Mouse (Mus musculus): ENCODE data around the gene Rcan1.

Rcan1 gene

DNA sequence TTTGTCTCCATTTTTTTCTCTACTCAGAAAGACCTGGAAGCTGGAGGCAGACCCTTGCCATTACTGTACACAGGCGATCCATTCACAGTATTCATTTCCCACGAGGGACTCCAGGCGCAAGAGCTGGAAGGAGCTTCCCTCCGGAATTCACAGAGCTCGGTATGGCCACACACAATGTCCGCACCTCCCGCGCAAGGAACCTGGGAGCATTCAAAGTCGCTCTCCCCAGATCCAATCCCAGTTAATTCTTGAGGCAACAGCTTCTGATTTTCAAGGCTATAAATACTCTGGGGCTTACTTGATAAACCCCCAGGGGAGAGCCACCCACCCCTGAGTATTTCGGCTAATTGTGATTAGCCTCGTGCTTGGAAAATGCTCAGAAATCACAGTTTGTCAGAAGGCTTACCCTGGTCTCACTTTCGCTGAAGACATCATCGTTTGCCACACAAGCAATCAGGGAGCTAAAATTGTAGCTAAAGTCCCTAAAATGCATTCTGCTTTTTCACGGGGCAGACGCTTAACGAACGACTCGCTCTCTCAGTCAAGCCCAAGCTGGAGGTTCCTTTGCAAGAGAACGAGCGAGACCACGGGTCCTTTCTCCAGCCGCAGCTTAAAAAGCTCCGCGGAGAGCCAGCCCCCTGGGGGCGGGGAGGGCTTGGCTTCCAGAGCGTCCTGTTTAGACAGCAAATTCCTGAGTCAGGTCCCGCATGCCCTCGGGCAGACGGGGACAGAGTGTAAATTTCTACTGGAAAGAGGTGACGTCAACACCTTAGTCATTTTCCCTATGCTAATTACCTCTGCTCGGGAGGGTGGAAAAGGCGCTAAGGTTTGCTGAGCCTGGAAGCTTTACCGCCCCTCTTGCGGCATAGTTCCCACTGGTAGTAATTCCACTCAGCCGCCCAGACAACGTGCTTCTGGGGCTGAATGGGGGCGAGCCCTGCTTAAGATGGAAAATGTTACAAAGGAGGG, 70.9 kb downstream of the Rcan1 start:
- DNase-seq (ENCODE audit: low spot score) = no peak

DNA sequence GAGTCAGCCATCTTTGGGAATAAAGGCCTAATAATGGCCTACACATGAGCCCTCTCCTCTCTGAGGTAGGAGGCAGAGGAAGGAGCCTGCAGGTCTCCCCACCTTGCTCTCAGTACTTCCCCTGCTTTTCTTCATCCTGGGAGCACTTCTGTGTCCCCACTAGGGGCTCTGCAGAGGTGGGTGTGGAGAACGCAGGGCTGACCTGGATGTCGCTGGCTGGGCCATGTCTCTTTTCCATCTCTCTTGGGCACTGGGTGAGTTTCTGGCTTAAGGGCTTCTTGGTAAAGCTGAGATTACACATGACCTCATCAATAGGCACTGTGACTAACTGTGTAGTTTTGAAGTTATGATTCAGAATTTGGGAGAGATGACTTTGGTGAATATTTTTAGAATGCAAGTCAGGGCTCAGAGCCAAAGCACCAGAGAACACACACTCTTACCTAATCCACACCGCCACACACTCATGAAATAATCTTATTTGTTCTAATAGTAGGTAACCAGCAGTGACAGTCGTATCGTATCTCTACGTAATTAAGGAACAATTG, 72.0 kb downstream of the Rcan1 start:
- no peak for DNase-seq (ENCODE audit: low spot score)

DNA sequence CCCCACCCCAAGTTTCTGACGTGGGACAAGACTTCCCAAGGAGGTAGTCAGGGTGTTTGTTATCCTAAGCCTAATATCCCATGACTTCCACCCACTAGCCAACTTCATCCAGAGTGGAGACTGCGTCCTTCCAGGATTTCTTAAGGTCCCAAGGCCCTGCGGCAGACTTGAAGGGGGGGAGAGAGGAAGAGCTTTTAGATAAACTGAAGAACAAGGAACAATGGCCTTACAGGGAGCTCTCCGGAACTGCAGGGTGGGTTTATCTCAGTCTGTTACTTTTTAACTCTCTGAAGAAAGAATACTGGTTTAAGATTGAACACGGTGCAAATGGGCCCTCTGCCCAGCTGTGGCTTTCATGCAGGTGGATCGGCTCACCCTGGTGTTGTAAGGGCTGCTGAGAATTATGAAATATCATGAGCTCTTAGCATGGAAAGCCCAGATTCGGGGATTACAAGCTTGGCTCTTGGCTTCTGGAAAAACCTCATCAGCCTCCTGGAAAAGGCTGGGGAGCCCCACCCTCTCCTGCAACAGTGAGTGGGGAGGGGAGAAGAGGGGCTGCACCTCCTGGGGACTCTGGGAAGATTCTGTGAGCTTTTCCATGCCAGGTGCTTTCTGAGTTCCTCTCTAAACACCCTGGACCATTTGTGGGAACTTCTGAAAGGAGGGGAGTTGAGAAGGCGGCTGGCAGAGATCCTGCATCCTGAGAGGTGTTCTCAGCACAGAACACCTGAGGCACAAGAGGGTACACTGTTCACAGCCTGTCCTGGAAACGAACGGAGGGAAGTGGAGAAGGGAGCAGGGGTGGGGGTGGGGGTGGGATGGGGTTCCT, 72.7 kb downstream of the Rcan1 start:
- DNase-seq (ENCODE audit: low spot score) = no peak

DNA sequence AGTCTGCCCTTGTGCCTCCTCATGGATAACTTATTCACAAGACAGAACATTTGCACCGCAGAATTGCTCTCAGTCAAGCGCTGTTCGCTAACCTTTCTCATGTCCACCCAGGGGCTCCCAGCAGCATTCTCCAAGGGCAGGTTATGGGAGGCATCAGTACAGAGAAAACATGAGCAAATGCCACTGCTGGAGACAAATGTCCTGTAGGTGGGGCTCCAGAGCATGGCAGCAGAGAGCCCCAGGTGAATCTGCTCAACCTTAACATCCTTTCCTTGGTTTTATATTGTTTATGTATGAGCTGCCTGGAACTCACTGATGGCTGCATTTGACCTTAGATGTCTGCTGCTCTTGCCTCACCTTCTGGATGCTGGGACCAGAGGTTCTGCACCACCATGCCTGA, 76.9 kb downstream of the Rcan1 start:
- DNase-seq (ENCODE audit: low spot score) = no peak

DNA sequence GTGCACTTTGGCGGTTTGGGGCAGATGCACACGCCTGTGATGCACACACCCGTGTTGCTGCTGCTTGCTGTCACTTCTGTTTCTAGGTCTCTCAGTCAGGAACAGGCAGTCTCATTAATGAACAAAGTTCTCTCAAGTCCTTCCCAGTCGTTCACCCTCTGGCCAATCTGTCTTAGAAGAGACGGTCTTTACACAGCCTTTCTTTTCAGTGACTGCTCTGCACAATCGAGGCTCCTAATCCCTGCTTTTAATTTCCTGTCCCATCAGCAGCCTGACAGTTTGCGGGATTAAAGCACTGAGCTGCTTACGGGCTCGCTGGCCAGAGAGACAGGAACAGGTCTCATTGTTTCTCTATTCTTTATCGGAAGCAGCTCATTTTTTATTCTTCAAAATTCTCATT, 83.0 kb downstream of the Rcan1 start:
- no peak for DNase-seq (ENCODE audit: low spot score)

DNA sequence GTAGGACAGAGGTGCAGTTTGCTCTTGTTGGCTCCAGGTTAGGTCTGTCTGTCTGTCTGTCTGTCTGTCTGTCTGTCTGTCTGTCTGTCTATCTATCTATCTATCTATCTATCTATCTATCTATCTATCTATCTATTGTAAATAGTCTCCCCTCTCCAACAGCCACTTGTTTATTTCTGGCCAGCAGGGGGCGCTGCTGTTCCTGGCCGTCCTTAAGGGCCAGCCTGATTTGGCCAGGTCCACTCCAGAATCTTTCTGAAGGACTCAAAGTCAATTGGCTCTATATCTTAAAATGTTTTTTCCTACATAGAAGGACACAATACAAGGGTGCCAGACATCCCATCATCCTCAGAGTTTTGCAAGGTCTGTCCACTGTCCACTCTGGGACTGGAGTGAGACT, 85.6 kb downstream of the Rcan1 start:
- DNase-seq (ENCODE audit: low spot score) = peak; percentile 7

DNA sequence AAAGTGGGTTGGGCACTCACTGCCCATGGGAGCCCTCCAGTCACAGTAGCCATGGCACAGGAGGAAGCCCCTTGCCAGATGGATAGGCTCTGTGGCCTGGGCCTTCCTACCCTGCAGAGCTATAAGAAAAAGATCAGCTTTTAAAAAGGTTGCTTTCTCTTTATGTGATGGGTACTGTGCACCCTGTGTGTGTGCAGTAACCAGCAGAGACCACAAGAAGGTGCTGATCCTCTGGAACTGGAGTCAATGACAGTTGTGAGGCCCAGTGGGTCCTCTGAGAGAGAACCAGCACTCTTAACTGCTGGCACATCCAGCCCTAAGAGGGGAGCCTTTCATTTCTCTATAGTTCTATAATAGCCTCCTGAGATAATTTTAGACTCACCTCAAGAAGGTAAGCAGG, 87.3 kb downstream of the Rcan1 start:
- DNase-seq (ENCODE audit: low spot score) = no peak

DNA sequence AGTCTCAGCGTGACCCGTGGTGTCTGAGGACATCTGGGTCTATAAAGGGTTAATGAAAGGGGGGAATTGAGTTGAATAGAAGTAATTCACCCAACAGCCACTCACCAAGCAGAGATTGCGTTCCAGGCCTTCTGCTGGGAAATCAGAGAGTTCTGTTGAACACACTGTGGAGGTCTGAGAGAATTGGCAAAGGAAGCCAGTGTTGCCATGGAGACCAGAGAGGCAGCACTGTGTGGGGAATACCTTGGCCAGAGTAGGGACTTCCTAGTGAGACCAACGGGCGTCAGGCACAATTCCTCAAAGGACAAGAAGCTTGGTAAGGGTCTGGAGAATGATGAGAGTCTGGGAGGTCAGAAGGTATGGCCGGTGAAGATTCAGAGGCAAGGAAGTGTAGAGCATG, 88.2 kb downstream of the Rcan1 start:
- DNase-seq (ENCODE audit: low spot score) = no peak

DNA sequence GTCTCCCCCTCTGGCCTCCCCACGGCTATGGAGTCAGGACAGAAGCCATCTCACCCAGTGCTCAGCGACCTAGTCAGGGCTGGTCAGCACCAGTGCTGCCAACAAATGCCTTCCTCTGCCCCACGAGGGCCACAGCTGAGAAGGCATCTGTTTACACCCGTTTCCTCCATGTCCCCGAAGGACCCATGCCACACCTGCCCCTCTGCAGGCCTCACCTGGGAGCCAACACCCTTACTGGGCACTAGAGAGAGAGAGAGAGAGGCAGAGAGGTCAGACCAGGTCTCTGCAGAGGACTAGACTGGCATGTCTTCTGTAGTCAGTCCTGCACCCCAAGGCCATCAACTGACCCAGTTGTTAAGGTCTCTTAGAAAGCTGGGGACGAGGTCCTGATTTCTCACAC, 89.6 kb downstream of the Rcan1 start:
- no peak for DNase-seq (ENCODE audit: low spot score)

DNA sequence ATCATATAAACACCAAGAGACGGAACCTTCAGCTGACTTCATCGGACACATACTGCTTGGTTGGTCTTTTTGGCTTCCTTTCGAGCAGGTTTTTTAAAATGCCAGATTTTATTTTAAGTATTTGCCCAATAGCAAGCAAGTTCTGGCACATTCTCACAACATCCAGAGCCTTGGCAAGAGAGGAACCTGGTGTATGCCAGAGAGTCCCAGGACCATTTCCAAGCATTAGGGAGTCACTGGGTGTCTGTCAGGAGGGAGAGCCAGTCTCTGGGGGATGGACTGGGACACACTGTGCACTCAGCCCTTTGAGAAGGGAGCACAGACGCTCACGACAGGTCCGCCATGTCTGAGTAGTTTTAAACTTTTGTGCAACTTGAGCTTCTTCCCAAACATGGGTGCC, 93.7 kb downstream of the Rcan1 start:
- DNase-seq (ENCODE audit: low spot score) = no peak

DNA sequence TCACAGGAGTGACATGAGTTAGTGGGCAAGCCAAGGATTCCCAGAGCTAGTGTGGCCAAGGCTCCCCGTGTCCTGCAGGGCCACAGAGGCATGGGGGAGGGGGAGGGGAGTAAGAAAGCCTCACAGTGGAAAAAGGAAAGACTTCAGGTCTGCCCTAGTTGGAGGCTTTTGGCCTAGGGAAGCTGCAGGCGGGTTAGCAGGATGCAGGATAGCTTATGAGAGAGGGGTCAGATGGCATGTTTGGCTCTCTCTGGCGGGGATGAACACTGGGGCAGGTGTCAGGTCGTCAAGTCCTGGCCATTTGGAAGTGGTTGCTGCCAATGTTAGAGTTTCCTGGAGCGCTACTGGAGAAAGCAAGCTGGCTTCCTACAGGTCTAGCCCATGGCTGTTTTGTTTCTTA, 99.0 kb downstream of the Rcan1 start:
- DNase-seq (ENCODE audit: low spot score) = no peak

DNA sequence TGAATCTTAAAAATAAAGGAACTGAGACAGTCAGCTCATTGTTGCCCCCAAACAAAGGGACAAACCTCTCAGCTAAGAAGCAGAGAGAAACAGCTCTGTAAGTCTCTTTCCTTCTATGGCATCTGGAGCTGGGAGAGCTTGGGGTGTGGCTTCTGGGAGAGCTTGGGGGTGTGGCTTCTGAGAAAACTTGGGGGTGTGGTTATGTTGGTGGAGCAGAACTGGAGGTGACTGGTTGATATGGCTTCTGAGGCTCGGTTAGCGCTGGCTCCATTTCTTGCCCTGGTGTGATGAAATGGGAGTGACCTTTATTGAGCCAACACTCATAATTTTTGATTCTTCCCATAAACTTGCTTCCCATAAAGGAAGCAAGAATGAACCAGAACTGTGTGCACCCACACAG, 101.4 kb downstream of the Rcan1 start:
- DNase-seq (ENCODE audit: low spot score) = no peak

DNA sequence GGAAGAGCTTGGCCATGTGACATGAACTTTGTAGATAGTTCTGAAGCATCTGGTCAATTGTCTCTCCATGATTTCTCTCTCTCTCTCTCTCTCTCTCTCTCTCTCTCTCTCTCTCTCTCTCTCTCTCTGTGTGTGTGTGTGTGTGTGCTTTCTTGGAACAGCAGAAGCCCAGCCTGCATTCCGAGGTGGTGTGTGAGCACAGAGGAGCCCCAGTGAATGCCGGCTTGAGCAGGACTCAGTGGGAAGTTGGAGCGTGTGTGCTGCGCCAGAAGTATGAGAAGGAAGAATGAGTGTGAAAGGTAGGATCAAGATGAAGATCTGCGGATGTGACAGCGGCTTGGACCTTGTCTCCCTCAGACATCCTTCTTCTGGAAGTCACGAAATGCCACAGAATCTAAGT, 105.2 kb downstream of the Rcan1 start:
- DNase-seq (ENCODE audit: low spot score) = no peak

DNA sequence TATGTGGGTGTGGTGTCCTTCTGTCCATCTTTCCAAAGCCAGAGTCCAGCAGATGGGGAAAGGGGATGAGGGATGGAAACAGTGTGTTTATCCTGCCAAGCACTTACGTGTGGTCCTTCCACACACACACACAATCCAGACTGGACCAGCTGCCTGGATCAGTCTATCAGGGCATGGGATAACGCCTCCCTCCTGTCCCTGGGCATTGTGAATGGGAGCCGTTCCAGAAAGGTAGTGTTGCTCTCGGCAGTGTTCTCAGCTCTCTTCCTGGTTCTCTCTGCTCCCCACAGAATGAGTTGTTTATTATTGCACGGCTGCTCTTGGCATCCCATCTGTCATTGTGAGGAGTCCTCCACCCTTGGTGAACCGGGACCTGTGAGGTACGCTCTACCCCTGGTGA, 110.0 kb downstream of the Rcan1 start:
- no peak for DNase-seq (ENCODE audit: low spot score)

DNA sequence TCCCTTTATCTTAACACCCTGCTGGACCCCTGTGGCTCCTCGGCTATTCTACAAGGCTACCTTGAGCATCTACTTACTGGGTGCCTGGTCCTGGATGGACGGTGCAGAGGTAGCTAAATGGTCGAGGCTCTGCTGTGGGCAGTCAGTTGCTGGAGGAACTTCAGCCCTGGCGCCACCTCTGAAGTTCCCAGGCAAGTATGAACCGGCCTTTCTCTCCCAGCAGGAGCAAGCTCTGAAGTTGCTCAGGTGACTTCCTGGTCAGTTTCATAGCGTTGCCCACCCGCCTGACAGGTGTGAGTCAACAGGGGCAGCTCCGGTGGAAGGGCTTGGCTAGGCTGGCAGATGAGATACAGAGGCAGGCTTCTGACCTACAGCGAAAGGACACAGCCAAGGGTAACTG, 111.4 kb downstream of the Rcan1 start, which contains the start of gene Kcne1:
Kcne1 (minus strand) TSS at position 240 of the 400 bp plus-strand sequence.
- no peak for DNase-seq (ENCODE audit: low spot score)

DNA sequence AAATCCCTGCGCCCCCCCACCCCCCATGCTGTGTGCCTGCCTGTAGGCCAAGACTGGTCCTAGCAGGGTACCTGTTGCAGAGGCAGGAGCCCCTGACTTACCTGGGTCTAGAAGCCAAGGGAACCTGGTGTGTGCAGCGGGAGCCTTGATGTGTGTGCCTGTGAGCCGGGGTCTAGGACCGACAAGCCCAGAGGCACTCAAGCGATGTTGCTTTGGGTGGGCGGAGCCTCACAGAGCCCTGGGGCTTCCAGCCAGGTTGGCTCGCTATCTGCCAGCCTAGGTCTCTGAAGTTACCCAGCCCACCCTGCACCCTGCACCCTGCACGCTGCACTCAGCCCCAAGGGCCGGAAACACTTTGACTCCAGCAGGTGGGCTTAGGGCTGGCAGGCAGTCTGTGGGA, 111.9 kb downstream of the Rcan1 start:
- DNase-seq (ENCODE audit: low spot score) = no peak

DNA sequence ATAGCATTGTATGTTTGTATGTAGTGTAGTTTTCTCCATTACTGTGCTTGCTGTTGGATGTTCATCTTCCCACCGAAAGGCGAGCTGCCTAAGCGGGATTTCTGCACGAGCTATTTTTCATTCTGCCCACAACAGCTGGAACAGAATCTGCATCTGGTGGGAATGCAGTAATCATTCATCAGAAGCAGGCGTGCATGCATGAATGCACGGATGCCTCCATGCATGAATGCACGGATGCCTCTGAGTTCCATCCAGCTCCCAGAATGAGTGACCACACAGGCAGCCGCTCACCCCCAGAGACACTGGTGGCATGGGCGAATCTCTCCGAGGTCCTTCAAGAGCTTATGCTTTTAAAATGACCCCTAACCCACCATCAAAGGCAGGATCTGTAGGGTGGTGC, 113.1 kb downstream of the Rcan1 start:
- no peak for DNase-seq (ENCODE audit: low spot score)

DNA sequence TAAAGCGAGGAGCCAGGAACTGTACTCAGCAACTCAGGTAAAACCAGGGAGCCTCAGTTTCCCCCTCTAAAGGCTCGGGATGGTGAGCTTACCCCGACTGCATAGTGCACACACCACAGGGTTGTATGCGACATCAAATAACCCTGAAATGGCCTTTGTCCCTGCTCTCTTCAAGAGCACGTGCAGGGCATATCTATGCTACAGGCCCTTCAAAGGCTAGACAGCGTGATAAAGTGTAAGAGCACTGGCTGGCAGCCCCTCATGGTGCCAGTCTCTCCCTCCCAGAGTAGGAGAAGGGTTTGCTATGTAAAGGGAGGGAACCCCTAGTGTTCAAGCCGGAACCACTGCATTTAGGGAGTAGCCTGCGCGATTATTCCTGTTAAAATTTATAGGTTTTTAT, 113.6 kb downstream of the Rcan1 start:
- DNase-seq (ENCODE audit: low spot score) = no peak

DNA sequence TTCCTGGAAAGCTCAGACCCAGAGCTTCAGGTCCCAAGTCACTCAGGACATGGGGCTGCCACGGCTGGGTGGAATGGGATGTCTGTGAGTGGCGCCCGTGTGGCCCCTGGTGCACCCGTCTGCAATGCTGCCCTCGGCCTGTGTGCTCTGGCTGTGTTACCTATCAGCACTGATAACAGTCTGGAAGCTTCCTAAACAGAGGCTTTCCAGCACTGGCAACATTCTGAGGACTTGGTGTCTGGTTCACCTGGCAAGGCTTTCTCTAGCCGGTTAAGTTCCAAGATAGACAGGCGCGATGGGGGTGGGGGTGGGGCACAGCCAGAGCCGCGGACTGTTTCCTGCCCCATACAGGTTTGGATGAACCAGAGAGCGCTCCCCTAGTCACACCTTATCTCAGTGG, 114.7 kb downstream of the Rcan1 start:
- no peak for DNase-seq (ENCODE audit: low spot score)

DNA sequence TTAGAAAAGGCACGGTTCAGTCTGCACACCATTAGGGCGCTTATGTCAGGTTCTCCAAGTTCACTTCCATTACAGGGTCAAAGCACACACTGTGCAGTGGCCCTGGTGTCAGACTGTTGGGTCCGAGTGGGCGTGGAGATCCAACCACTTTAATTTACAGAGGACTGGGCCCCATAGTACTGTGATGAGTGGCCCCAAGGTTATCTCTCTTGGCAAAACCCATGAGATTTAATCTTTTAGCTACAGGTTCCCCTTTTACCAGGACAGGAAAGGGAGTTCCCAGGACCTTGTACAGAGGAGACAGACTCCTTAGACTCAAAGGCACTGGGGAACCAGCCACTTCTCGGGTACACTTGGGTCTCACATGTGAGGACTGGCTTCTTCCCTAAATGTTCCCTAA, 115.3 kb downstream of the Rcan1 start:
- no peak for DNase-seq (ENCODE audit: low spot score)

DNA sequence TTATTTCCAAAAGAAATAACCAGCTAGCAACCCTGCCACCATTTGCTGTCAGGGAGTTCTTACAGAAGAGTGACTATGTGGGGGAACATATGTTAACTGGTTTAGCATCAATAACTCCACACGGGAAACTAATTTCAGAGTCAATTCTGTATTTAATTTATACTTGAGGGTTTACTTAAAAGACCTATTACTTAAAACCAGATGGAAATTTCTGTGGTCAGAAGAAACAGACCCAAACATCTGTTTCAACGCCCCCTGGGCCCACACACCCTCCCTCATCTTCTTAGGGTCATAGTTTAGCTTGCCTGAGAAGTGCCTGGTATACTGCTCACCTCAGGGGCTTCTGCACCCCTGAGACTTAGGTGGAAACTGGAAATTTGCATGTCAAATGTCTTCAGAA, 116.8 kb downstream of the Rcan1 start:
- no peak for DNase-seq (ENCODE audit: low spot score)

DNA sequence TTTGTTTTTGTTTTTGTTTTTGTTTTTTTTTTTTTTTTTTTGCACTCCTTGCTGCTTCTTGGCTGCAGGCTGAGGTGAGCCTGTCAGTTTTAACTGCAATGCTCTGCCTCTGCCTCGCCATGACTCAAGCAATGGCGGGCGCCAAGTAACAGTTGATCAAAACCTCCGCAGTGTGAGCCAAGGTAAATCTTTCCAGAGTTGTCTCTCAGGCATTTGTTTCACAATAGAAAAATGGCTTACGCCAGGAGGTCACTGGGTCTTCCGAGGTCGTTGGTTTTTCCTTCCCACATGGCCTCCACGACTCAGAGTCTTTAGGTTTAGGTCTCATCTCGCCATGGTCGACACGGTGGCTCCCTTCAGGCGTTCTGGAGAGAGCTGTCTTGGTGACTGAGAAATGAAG, 117.4 kb downstream of the Rcan1 start:
- DNase-seq (ENCODE audit: low spot score) = no peak

DNA sequence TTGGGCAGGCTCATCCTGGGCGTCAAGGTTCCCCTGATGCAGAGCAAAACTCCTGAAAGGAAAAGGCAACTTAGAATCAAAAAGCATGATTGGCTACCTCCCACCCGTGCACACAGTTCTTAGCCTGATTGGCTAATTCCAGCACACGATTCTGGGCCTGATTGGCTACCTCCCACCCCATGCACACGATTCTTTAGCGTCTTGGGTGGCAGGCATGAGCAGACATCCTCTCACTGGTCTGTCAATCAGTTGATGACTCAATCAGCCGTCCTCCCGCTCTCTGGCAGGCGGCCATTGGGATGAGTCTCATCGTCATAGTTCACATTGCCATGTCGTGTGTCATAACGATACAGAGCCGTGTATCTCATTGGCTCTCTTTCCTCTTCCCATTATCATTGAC, 121.7 kb downstream of the Rcan1 start:
- no peak for DNase-seq (ENCODE audit: low spot score)
